Mouse (Mus musculus) embryonic facial prominence, embryonic 12.5 days (tissue): ENCODE results near the gene Dnajc12. TPM values are rescaled to one million over a fixed set of nuclear protein-coding genes. Genes with fewer than 3 reads are reported as not detected.

Experiments used
- ATAC-seq: fragments of 200-750 bp; cut with Nextera tagmentation; 2 replicates; pipeline ENCODE4 v1.8.0; 2017; ENCODE audit not compliant: insufficient number of reproducible peaks, insufficient read depth, low FRiP score, low TSS enrichment
- H3K27ac ChIP-seq: fragments of 300-500 bp; sonication (generic); 2 replicates; pipeline ENCODE4 v1.5.1; 2016; ENCODE audit warnings: mild to moderate bottlenecking
- H3K27me3 ChIP-seq: fragments of 300-500 bp; sonication (generic); 2 replicates; pipeline ENCODE4 v1.6.1; 2016; ENCODE audit warnings: mild to moderate bottlenecking, moderate library complexity
- H3K36me3 ChIP-seq: fragments of 300-500 bp; sonication (generic); 2 replicates; pipeline ENCODE4 v1.6.1; 2016; ENCODE audit warnings: mild to moderate bottlenecking
- H3K4me1 ChIP-seq: fragments of 300-500 bp; sonication (generic); 2 replicates; pipeline ENCODE4 v1.6.1; 2016
- H3K4me2 ChIP-seq: fragments of 300-500 bp; sonication (generic); replicated peaks from 2 replicates; pipeline ENCODE4 v1.6.1; 2016; ENCODE audit warnings: mild to moderate bottlenecking, moderate library complexity
- H3K4me3 ChIP-seq: fragments of 300-500 bp; sonication (generic); 2 replicates; pipeline ENCODE4 v1.5.1; 2016; ENCODE audit warnings: mild to moderate bottlenecking
- H3K9ac ChIP-seq: fragments of 300-500 bp; sonication (generic); 2 replicates; pipeline ENCODE4 v1.6.1; 2016; ENCODE audit warnings: mild to moderate bottlenecking, moderate library complexity
- H3K9me3 ChIP-seq: fragments of 300-500 bp; sonication (generic); 2 replicates; pipeline ENCODE4 v1.6.1; 2016; ENCODE audit warnings: mild to moderate bottlenecking, moderate library complexity
- WGBS: fragments of 180-500 bp; shearing (Covaris S2); methylation state at CpG from one replicate; pipeline ENCODE4 v1.1.7; 2016; 5-methylcytosine and 5-hydroxymethylcytosine counted together
- polyA plus RNA-seq: library from polyadenylated mRNA; unstranded; fragments of >200 nt; fragmentation: Nextera tagmentation; extraction: Ambion mirVana; gene quantifications from 2 replicates; pipeline ENCODE4 v1.2.1, GENCODE M21; 2016

Dnajc12 gene
- polyA plus RNA-seq, 1 experiment from 2014 or later: 11.0 TPM

DNA sequence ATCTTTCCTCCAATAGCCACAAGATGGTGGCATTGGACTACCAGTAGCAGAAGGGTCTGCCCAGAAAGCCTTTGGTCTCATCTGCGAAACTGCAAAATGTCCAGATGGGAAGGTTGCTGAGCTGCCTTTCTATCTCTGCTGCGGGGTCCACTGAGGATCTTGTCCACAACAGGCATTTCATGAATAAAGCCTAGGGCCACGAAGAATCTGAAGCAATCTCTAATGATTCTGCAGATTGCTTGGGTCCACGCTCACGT, 40.4 kb downstream of the Dnajc12 start:
- Histone ChIP-seq H3K4me1 (no peaks in the 10 kb centered on the region), H3K4me3 (no peak overlapping the region), H3K36me3 (no peaks in the 10 kb centered on the region), H3K27me3 (no peaks in the 10 kb centered on the region), H3K27ac (no peak overlapping the region), H3K9me3 (no peaks in the 10 kb centered on the region), H3K9ac (no peak overlapping the region), H3K4me2 (no peak overlapping the region)
- ATAC-seq: no peak
- WGBS: 88% methylated on average over 5 of the region's 5 CpGs

DNA sequence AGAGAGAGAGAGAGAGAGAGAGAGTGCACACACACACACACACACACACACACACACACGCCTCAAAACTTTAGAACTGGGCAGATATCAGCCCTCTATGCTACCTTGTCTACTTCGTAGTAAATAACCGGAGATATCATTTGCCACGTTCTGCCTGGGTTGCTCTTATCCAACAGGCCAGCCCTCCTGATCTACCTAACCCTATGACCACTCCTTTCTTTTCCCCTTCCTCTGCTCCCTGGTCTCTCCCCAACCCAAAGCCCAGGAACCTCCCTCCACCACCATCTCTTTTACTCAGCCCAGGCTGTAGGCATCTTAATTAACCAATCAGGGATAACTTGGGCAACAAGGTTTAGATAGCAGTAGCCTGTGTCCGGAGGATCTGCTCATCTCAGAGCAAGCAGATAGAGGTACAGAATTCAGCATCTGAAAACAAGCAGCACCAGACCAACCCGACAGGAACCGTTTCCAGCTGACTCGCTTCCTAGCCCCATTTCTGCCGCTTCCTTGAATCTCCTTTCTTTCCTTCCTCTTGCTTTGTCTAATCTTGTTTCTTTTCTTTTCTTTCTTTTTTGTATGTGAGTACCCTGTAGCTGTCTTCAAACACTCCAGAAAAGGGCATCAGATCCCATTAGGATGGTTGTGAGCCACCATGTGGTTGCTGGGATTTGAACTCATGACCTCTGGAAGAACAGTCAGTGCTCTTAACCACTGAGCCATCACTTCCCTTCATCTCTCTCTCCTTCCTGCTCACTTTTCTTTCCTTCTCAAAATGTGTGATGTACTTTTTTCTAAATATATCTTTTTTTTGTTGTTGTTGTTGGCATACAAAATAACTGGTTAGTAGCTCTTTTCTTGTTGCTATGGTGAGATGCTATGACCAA, 41.6 kb downstream of the Dnajc12 start:
- Histone ChIP-seq H3K9me3 (no peaks in the 10 kb centered on the region), H3K9ac (no peak overlapping the region), H3K27ac (no peak overlapping the region), H3K4me2 (no peak overlapping the region), H3K36me3 (no peaks in the 10 kb centered on the region), H3K4me1 (no peaks in the 10 kb centered on the region), H3K4me3 (no peak overlapping the region), H3K27me3 (no peaks in the 10 kb centered on the region)
- 89% methylated on average over 9 of the region's 9 CpGs for WGBS
- ATAC-seq: no peak

DNA sequence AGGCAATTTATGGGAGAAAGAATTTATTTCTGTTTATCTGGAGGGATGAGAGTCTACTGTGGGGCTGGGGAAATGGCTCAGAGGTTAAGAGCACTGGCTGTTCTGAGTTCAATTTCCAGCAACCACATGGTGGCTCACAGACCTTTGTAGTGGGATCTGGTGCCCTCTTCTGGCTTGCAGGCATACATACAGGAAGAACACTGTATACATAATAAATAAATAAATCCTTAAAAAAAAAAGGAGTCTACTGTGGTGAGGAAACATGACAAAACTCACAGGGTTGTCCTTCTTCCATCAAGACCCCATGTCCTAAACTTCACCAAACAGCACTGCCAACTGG, 42.2 kb downstream of the Dnajc12 start:
- Histone ChIP-seq H3K9ac (no peak overlapping the region), H3K4me1 (no peaks in the 10 kb centered on the region)

DNA sequence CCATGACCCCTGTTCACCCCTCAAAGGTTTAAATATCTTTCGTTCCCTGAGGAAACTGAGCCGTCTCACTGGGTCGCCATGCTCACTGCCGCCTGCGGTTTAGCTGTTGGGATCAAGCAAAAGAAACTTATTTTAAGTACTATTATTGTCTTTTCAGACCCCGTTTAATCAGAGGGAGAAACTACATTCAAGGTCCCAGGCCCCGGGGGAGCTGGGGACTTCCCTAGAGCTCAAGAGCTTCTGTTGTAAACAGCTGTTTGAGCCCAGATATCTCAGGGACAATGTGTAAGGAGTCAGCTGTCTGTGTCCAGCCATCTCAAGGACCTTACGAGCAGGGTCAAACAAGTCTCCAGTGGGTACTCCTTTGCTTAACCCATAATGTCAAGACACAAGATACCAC, 44.9 kb downstream of the Dnajc12 start:
- 64% methylated on average over 8 of the region's 8 CpGs for WGBS
- Histone ChIP-seq H3K27me3 (no peaks in the 10 kb centered on the region), H3K27ac (no peak overlapping the region), H3K4me3 (no peak overlapping the region), H3K9ac (no peak overlapping the region), H3K4me1 (no peaks in the 10 kb centered on the region), H3K9me3 (no peaks in the 10 kb centered on the region), H3K36me3 (no peaks in the 10 kb centered on the region), H3K4me2 (no peak overlapping the region)
- no peak for ATAC-seq

More for the DNA sequence above, 42.2 kb downstream of the Dnajc12 start:
- Histone ChIP-seq H3K4me3 (no peak overlapping the region), H3K27me3 (no peaks in the 10 kb centered on the region), H3K9me3 (no peaks in the 10 kb centered on the region), H3K36me3 (no peaks in the 10 kb centered on the region), H3K27ac (no peak overlapping the region), H3K4me2 (no peak overlapping the region)
- no peak for ATAC-seq

GRCm38 (mm10) chr10:63428243-63429022, 46.2 kb downstream of the Dnajc12 start:
- no peak for ATAC-seq
- Histone ChIP-seq H3K27me3 (no peaks in the 10 kb centered on the region), H3K4me3 (peak overlapping the region; percentile 66), H3K36me3 (no peaks in the 10 kb centered on the region), H3K9me3 (no peaks in the 10 kb centered on the region), H3K4me1 (no peaks in the 10 kb centered on the region), H3K9ac (peak overlapping the region; percentile 28), H3K4me2 (peak overlapping the region; percentile 56), H3K27ac (peak overlapping the region; percentile 25; the same call in 1 of the 2 replicates)
- WGBS: 24% methylated on average over 19 of the region's 19 CpGs

DNA sequence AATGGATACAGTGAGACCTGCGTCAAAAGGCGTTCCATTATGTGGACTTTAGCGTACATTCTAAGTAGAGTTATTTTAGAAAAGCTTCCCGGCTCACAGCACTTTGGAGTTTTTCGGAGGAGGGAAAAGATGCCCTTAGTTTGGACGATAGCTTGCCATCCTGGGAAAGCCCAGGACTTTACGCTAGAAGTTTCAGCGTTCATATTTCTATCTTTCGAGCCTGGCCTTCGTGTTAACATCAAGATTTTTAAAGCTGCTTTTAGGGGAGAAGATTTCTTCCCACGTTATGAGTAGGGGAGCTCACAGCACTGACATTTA, 46.7 kb downstream of the Dnajc12 start:
- no peaks in the 10 kb centered on the region for H3K4me1 ChIP-seq
- H3K27me3 ChIP-seq: no peaks in the 10 kb centered on the region
- no peak for ATAC-seq
- no peaks in the 10 kb centered on the region for H3K36me3 ChIP-seq
- H3K4me2 ChIP-seq: peak overlapping the region; percentile 56
- peak overlapping the region; percentile 66 for H3K4me3 ChIP-seq
- H3K27ac ChIP-seq: peak overlapping the region; percentile 25; the same call in 1 of the 2 replicates
- peak overlapping the region; percentile 28 for H3K9ac ChIP-seq
- WGBS: 2% methylated on average over 11 of the region's 11 CpGs
- no peaks in the 10 kb centered on the region for H3K9me3 ChIP-seq

GRCm38 (mm10) chr10:63429380-63429779, 47.1 kb downstream of the Dnajc12 start:
- peak overlapping the region; percentile 64 for H3K9ac ChIP-seq
- no peaks in the 10 kb centered on the region for H3K27me3 ChIP-seq
- H3K27ac ChIP-seq: peak overlapping the region; percentile 80
- peak overlapping the region; percentile 66 for H3K4me3 ChIP-seq
- H3K9me3 ChIP-seq: no peaks in the 10 kb centered on the region
- H3K4me2 ChIP-seq: peak overlapping the region; percentile 56
- no peaks in the 10 kb centered on the region for H3K36me3 ChIP-seq
- H3K4me1 ChIP-seq: no peaks in the 10 kb centered on the region
- peak; percentile 88 for ATAC-seq
- under 1% methylated on average over 27 of the region's 34 CpGs for WGBS

DNA sequence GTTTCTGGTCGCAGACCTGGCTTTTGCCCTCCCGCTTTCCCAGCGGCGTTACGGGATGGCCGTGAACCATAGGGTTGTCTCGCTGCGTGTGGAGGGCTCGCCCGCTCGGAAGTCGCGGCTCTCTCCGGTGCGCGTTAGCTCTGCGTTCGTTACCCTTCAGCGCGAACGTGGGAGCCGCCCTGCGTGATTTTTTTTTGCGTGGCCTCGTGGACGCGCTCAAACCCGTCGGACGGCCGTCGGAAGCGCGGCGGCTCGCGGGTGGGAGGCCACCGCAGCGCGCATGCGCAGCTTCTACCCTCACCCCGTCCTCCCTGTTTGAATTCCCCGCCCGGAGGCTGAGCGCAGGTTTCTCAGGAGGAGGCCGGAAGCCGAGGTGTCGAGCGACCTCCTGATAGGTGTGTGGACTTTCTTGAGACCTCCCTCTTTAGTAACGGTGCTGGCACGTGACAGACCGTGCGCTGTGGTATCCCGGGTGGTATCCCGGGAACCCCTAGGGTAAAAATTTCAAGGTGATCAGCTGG, 47.6 kb downstream of the Dnajc12 start, which contains the start of gene Ctnna3:
TSS of gene Ctnna3 (plus strand) at position 314 of the 521 bp plus-strand sequence.
- Histone ChIP-seq H3K9me3 (no peaks in the 10 kb centered on the region), H3K36me3 (no peaks in the 10 kb centered on the region), H3K4me2 (peak within 1 kb of the TSS; percentile 56), H3K4me3 (peak within 1 kb of the TSS; percentile 66), H3K9ac (peak within 1 kb of the TSS; percentile 64), H3K4me1 (no peaks in the 10 kb centered on the region), H3K27ac (peak within 1 kb of the TSS; percentile 80), H3K27me3 (no peaks in the 10 kb centered on the region)
- peak; percentile 96 for ATAC-seq
- under 1% methylated on average over 55 of the region's 55 CpGs for WGBS

- ATAC-seq: no peak
- Histone ChIP-seq H3K4me2 (no peak overlapping the region), H3K9ac (no peak overlapping the region), H3K4me3 (no peak overlapping the region), H3K4me1 (no peaks in the 10 kb centered on the region), H3K9me3 (no peaks in the 10 kb centered on the region), H3K27ac (no peak overlapping the region), H3K27me3 (no peaks in the 10 kb centered on the region), H3K36me3 (no peaks in the 10 kb centered on the region)
- WGBS: 90% methylated on average over 7 of the region's 7 CpGs
These were observed 49.0 kb downstream of the Dnajc12 start for GRCm38 (mm10) chr10:63431221-63431736.

GRCm38 (mm10) chr10:63432099-63432498, 49.9 kb downstream of the Dnajc12 start:
- Histone ChIP-seq H3K27me3 (no peaks in the 10 kb centered on the region), H3K27ac (no peak overlapping the region), H3K9me3 (no peaks in the 10 kb centered on the region), H3K36me3 (no peaks in the 10 kb centered on the region), H3K4me3 (no peak overlapping the region), H3K4me1 (no peaks in the 10 kb centered on the region), H3K9ac (no peak overlapping the region), H3K4me2 (no peak overlapping the region)
- no peak for ATAC-seq
- whole genome bisulfite sequencing: 90% methylated on average over 8 of the region's 8 CpGs

- ATAC-seq: no peak
These were observed 50.6 kb downstream of the Dnajc12 start for GRCm38 (mm10) chr10:63432887-63433286.

More at GRCm38 (mm10) chr10:63432887-63433286, 50.6 kb downstream of the Dnajc12 start:
- WGBS: 75% methylated on average over 2 of the region's 2 CpGs
- Histone ChIP-seq H3K9me3 (no peaks in the 10 kb centered on the region), H3K4me3 (no peak overlapping the region), H3K36me3 (no peaks in the 10 kb centered on the region), H3K4me2 (no peak overlapping the region), H3K27ac (no peak overlapping the region), H3K9ac (no peak overlapping the region), H3K4me1 (no peaks in the 10 kb centered on the region), H3K27me3 (no peaks in the 10 kb centered on the region)
